Mouse (Mus musculus): ENCODE results near the gene Zfp975.
A peak's percentile ranks its signal among the peaks of the same experiment; 100 is the strongest.
"Not testable (repeated sequence)": the region's sequence is repeated elsewhere in the genome, so short reads cannot be mapped to it uniquely, and the experiment has no call there.

The Zfp975 gene

GRCm38 (mm10) chr7:42692362-42693158 lies at the start of gene Zfp975:
Gene Zfp975, minus strand, starts transcription at chr7:42692742.
- DNase-seq: peak; percentile 81 to 83

GRCm38 (mm10) chr7:42738536-42739210 lies 46.1 kb upstream of the Zfp975 start:
- no peak for DNase-seq

- not testable (repeated sequence) for DNase-seq
Observed at GRCm38 (mm10) chr7:42726917-42727316, 34.4 kb upstream of the Zfp975 start, which contains the start of gene Gm17067. Gene Gm17067, minus strand, starts transcription at chr7:42727017.

GRCm38 (mm10) chr7:42693251-42693650 lies 709 bp upstream of the Zfp975 start:
- DNase-seq: peak in 1 of 2 experiments; percentile 9

- not testable (repeated sequence) for DNase-seq
Observed at GRCm38 (mm10) chr7:42680081-42680480, 12.5 kb downstream of the Zfp975 start.

GRCm38 (mm10) chr7:42679646-42680045 lies 12.9 kb downstream of the Zfp975 start:
- DNase-seq: not testable (repeated sequence)

GRCm38 (mm10) chr7:42660140-42660539 lies 32.4 kb downstream of the Zfp975 start:
- not testable (repeated sequence) for DNase-seq

- not testable (repeated sequence) for DNase-seq
Observed at GRCm38 (mm10) chr7:42655211-42655610, 37.3 kb downstream of the Zfp975 start.

- DNase-seq: not testable (repeated sequence)
Observed at GRCm38 (mm10) chr7:42643120-42643620, 49.4 kb downstream of the Zfp975 start.

GRCm38 (mm10) chr7:42642152-42643115 lies 50.1 kb downstream of the Zfp975 start, which contains the start of gene Zfp976:
Gene Zfp976, minus strand, starts transcription at chr7:42642588.
- DNase-seq: peak; percentile 47 to 56

- DNase-seq: not testable (repeated sequence)
Observed at GRCm38 (mm10) chr7:42631031-42631430, 61.5 kb downstream of the Zfp975 start.

Data from cerebellum, postnatal 14 days (tissue).